Mouse (Mus musculus) liver, postnatal 0 days (tissue): ENCODE results near the gene Rgsl1. TPM values are rescaled to one million over a fixed set of nuclear protein-coding genes. Genes with fewer than 3 reads are reported as not detected.
A peak's percentile ranks its signal among the peaks of the same experiment; 100 is the strongest.
"Not testable (repeated sequence)": the region's sequence is repeated elsewhere in the genome, so short reads cannot be mapped to it uniquely, and the experiment has no call there.

ENCODE experiments used
- ATAC-seq: fragments of 200-750 bp; cut with Nextera tagmentation; 2 replicates; pipeline ENCODE4 v1.8.0; 2017; ENCODE audit warnings: mild to moderate bottlenecking, moderate library complexity
- DNase-seq: peaks from one replicate; pipeline ENCODE4 v3.0.0-alpha.2; 2016
- H3K27ac ChIP-seq: fragments of 300-500 bp; sonication (generic); 2 replicates; pipeline ENCODE4 v1.5.1; 2014; ENCODE audit warnings: antibody characterized with exemption, moderate library complexity, mild to moderate bottlenecking, low read depth
- H3K27me3 ChIP-seq: fragments of 300-500 bp; sonication (generic); 2 replicates; pipeline ENCODE4 v1.6.1; 2014; ENCODE audit warnings: low read length, control low read depth, mixed read lengths; ENCODE audit not compliant: insufficient read depth
- H3K36me3 ChIP-seq: fragments of 300-500 bp; sonication (generic); replicated peaks from 2 replicates; pipeline ENCODE4 v1.6.1; 2014; ENCODE audit warnings: mild to moderate bottlenecking, control low read depth, low read length, moderate library complexity, mixed read lengths; ENCODE audit not compliant: insufficient read depth
- H3K4me1 ChIP-seq: fragments of 300-500 bp; sonication (generic); 2 replicates; pipeline ENCODE4 v1.6.1; 2014; ENCODE audit warnings: antibody characterized with exemption, mild to moderate bottlenecking, control low read depth; ENCODE audit not compliant: insufficient read depth
- H3K4me2 ChIP-seq: fragments of 300-500 bp; sonication (generic); 2 replicates; pipeline ENCODE4 v1.6.1; 2014; ENCODE audit warnings: low read depth, mild to moderate bottlenecking, low read length, moderate library complexity, mixed read lengths
- H3K4me3 ChIP-seq: fragments of 300-500 bp; sonication (generic); 2 replicates; pipeline ENCODE4 v1.5.1; 2014; ENCODE audit warnings: low read depth, low read length
- H3K9ac ChIP-seq: fragments of 300-500 bp; sonication (generic); replicated peaks from 2 replicates; pipeline ENCODE4 v1.6.1; 2014; ENCODE audit warnings: mild to moderate bottlenecking, moderate library complexity
- H3K9me3 ChIP-seq: fragments of 300-500 bp; sonication (generic); 2 replicates; pipeline ENCODE4 v1.6.1; 2016; ENCODE audit warnings: mild to moderate bottlenecking, control low read depth, low read length, mixed read lengths
- CTCF ChIP-seq: sonication (generic); IDR thresholded peaks from 2 replicates; pipeline ENCODE4 v1.5.1; 2016; ENCODE audit warnings: antibody characterized with exemption, low read depth
- EP300 ChIP-seq: IDR thresholded peaks from 2 replicates; pipeline ENCODE4 v1.6.1; 2016; ENCODE audit warnings: antibody characterized with exemption, low read depth, mild to moderate bottlenecking
- WGBS: fragments of 180-500 bp; shearing (Covaris S2); extraction: QIAGEN DNeasy Blood & Tissue Kit; methylation state at CpG from one replicate; pipeline ENCODE4 v1.1.7; 2014; ENCODE audit not compliant: insufficient replicate concordance; 5-methylcytosine and 5-hydroxymethylcytosine counted together
- polyA plus RNA-seq: library from polyadenylated mRNA; unstranded; fragments of >200 nt; fragmentation: Nextera tagmentation; extraction: Ambion mirVana; gene quantifications from 2 replicates; pipeline ENCODE4 v1.2.1, GENCODE M21; 2015

Gene Rgsl1
- polyA plus RNA-seq, 1 experiment from 2014 or later = not detected

- H3K27ac ChIP-seq = no peak overlapping the region
- H3K4me2 ChIP-seq = no peak overlapping the region
- H3K27me3 ChIP-seq = no peaks in the 10 kb centered on the region
- no peak overlapping the region for H3K9ac ChIP-seq
- DNase-seq (no peak), ATAC-seq (no peak)
- no peaks in the 10 kb centered on the region for H3K9me3 ChIP-seq
- no peaks in the 10 kb centered on the region for H3K36me3 ChIP-seq
- no peak overlapping the region for H3K4me3 ChIP-seq
- 65% methylated on average over 8 of the region's 8 CpGs for WGBS
- TF ChIP-seq CTCF = no peak
- no peak for TF ChIP-seq EP300
- H3K4me1 ChIP-seq = no peaks in the 10 kb centered on the region
Measured at GRCm38 (mm10) chr1:153855946-153856345, 12.0 kb upstream of the Rgsl1 start.

- not testable (repeated sequence) for H3K4me3 ChIP-seq, H3K36me3 ChIP-seq, H3K4me1 ChIP-seq, H3K27ac ChIP-seq, H3K9me3 ChIP-seq, H3K27me3 ChIP-seq, ATAC-seq, H3K4me2 ChIP-seq, H3K9ac ChIP-seq, DNase-seq
- 42% methylated on average over 7 of the region's 7 CpGs for WGBS
Measured at GRCm38 (mm10) chr1:153852696-153853095, 8.8 kb upstream of the Rgsl1 start.

DNA sequence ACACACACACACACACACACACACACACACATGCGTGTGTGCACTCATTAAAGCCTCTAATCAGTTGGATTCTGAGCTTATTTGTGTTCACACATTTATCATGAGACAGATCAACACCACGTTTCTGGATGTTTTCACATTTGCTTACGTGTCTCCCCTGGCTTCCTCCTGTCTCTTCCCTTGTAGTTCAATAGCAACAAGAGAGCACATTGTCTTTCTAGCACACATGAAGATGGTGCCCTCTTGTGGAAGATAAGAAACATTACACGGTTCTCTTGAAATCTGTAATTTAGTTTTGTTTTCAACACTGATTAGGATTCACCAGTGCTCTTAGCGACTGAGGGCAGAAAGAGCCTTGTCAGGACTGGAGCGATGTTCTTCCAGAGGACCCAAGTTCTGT lies 2.9 kb upstream of the Rgsl1 start:
- 17% methylated on average over 6 of the region's 6 CpGs for WGBS
- H3K27me3 ChIP-seq = no peaks in the 10 kb centered on the region
- no peaks in the 10 kb centered on the region for H3K36me3 ChIP-seq
- no peak for TF ChIP-seq EP300
- TF ChIP-seq CTCF = peak; percentile 80
- H3K27ac ChIP-seq = no peak overlapping the region
- no peaks in the 10 kb centered on the region for H3K4me1 ChIP-seq
- H3K9me3 ChIP-seq = no peaks in the 10 kb centered on the region
- H3K4me3 ChIP-seq = no peak overlapping the region
- ATAC-seq (no peak), DNase-seq (no peak)
- no peak overlapping the region for H3K9ac ChIP-seq
- no peak overlapping the region for H3K4me2 ChIP-seq

- H3K36me3 ChIP-seq = no peaks in the 10 kb centered on the region
- ATAC-seq (no peak), DNase-seq (no peak)
- H3K27me3 ChIP-seq = no peaks in the 10 kb centered on the region
- H3K4me2 ChIP-seq = no peak overlapping the region
- no peak overlapping the region for H3K9ac ChIP-seq
- no peak overlapping the region for H3K4me3 ChIP-seq
- H3K27ac ChIP-seq = no peak overlapping the region
- H3K9me3 ChIP-seq = no peaks in the 10 kb centered on the region
- no peaks in the 10 kb centered on the region for H3K4me1 ChIP-seq
- TF ChIP-seq EP300 = no peak
- TF ChIP-seq CTCF = no peak
- 81% methylated on average over 7 of the region's 7 CpGs for WGBS
Measured at GRCm38 (mm10) chr1:153846420-153846819, 2.5 kb upstream of the Rgsl1 start.

- Histone ChIP-seq H3K27me3 (no peaks in the 10 kb centered on the region), H3K9me3 (no peaks in the 10 kb centered on the region), H3K9ac (no peak overlapping the region), H3K4me2 (no peak overlapping the region), H3K36me3 (no peaks in the 10 kb centered on the region), H3K4me1 (no peaks in the 10 kb centered on the region), H3K4me3 (no peak overlapping the region), H3K27ac (no peak overlapping the region)
- DNase-seq (no peak), ATAC-seq (no peak)
- TF ChIP-seq CTCF = no peak
- TF ChIP-seq EP300 = no peak
- WGBS = 64% methylated on average over 11 of the region's 11 CpGs
Measured at GRCm38 (mm10) chr1:153842121-153842740, 1.7 kb downstream of the Rgsl1 start.

DNA sequence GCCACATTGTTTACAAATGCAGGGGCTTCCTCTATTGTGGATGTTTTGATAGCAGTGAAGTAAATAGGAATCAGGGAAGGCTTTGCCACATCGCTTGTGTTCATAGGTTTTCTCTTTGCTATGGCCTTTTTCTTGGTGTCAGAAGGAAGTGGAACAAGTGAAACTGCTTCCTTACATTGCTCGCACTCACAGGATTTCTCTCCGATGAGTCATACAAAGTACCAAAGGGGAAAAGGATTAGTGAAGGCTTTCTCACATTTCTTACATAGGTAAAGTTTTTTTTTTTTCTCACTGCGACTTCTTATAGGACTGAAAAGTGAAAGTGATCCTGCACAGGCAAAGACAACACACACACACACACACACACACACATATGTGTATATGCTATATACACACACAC lies 7.9 kb downstream of the Rgsl1 start:
- no peak for TF ChIP-seq EP300
- TF ChIP-seq CTCF = no peak
- no peak for DNase-seq
- Histone ChIP-seq H3K4me3 (no peak overlapping the region), H3K4me2 (no peak overlapping the region), H3K4me1 (no peaks in the 10 kb centered on the region), H3K27ac (no peak overlapping the region), H3K36me3 (no peaks in the 10 kb centered on the region), H3K9me3 (no peaks in the 10 kb centered on the region), H3K27me3 (no peaks in the 10 kb centered on the region), H3K9ac (no peak overlapping the region)
- WGBS = 44% methylated on average over 4 of the region's 4 CpGs
- ATAC-seq = no peak

DNA sequence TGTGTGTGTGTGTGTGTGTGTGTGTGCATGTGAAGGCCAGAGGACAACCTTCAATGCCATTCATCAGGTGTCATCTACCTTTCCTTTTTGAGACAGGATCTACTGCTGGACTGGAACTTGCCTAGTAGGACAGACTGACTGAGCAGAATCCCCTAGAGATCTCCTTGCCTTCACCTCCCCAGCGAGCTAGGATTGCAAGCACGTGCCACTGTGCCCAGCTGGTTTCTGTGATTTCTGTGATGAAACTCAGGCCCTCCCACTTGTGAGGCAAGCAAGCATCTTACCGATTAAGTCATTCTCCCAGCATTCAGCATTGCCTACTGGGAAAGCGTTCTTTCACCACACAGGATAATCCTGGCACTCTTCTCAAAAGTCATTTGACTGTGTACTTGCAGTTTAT lies 13.2 kb downstream of the Rgsl1 start:
- Histone ChIP-seq H3K4me3 (no peak overlapping the region), H3K9ac (no peak overlapping the region), H3K36me3 (no peaks in the 10 kb centered on the region), H3K9me3 (no peaks in the 10 kb centered on the region), H3K4me2 (no peak overlapping the region), H3K4me1 (no peaks in the 10 kb centered on the region), H3K27me3 (no peaks in the 10 kb centered on the region), H3K27ac (no peak overlapping the region)
- ATAC-seq (no peak), DNase-seq (no peak)
- TF ChIP-seq EP300 (no peak), CTCF (no peak)
- 78% methylated on average over 4 of the region's 4 CpGs for WGBS
